Mouse (Mus musculus) heart, adult 8-10 months (tissue): ENCODE measurements around the gene Dtnb. TPM values are rescaled to one million over a fixed set of nuclear protein-coding genes. Genes with fewer than 3 reads are reported as not detected.
A peak's percentile ranks its signal among the peaks of the same experiment; 100 is the strongest.
"Not testable (repeated sequence)": the region's sequence is repeated elsewhere in the genome, so short reads cannot be mapped to it uniquely, and the experiment has no call there.

Experiments used
- DNase-seq: peaks from one replicate; pipeline ENCODE4 v3.0.0; 2022; ENCODE audit warnings: low spot score
- total RNA-seq, 4 experiments: library from RNA; stranded (reverse); gene quantifications; 2 replicates each; pipeline ENCODE4 v1.2.4; 2022

Gene Dtnb
- 1 to 10 TPM; 6.8 to 9.1 (median 8.4) TPM for total RNA-seq

DNA sequence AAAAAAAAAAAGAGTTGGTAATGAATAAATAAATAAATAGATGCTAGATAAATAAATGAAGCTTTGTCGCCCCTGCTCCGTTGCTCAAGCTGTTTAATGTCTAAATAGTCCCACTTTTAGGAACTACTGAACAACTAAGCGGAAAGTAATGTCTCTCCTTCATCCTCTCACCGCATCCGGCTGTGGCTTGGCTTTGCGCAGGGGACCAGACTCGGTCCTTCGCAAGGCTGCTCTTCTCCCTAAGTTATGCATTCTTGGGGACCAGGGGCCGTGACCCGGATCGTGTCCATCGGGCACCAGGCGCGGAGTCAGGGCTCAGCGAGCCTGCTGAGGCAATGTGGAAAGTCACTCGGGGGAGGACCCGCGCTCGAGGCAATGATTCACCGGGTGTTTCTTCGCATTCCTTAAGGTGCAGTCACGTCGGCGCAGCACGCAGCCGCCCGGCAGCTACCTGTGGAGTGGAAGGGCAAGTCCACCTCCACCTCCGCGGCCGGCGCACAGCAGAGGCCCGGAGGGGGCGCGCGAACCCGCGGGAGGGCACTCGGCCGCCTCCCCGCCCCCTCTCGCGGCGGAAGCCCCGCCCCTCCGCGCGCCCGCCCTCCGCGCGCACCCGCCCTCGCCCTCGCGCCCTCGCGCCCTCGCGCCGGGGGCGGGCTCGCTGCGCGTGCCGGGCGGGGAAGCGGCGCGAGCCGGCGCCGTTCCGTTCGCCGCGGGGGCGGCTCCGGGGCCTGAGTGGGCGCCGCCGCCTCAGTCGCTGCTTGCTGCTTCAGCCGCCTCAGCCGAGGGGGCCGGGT lies at the start of gene Dtnb:
Gene Dtnb (plus strand): TSS at position 595 of the 794 bp plus-strand sequence.
- DNase-seq: peak; percentile 44

GRCm38 (mm10) chr12:3525536-3525935 lies 46.6 kb upstream of the Dtnb start:
- no peak for DNase-seq

GRCm38 (mm10) chr12:3535446-3535845 lies 36.7 kb upstream of the Dtnb start:
- not testable (repeated sequence) for DNase-seq

GRCm38 (mm10) chr12:3537616-3538015 lies 34.6 kb upstream of the Dtnb start:
- no peak for DNase-seq

- no peak for DNase-seq
Observed at GRCm38 (mm10) chr12:3538036-3538435, 34.1 kb upstream of the Dtnb start.

- DNase-seq: no peak
Observed at GRCm38 (mm10) chr12:3539605-3540004, 32.6 kb upstream of the Dtnb start.

- no peak for DNase-seq
Observed at GRCm38 (mm10) chr12:3540871-3541270, 31.3 kb upstream of the Dtnb start.

- DNase-seq: no peak
Observed at GRCm38 (mm10) chr12:3545451-3545850, 26.7 kb upstream of the Dtnb start.

DNA sequence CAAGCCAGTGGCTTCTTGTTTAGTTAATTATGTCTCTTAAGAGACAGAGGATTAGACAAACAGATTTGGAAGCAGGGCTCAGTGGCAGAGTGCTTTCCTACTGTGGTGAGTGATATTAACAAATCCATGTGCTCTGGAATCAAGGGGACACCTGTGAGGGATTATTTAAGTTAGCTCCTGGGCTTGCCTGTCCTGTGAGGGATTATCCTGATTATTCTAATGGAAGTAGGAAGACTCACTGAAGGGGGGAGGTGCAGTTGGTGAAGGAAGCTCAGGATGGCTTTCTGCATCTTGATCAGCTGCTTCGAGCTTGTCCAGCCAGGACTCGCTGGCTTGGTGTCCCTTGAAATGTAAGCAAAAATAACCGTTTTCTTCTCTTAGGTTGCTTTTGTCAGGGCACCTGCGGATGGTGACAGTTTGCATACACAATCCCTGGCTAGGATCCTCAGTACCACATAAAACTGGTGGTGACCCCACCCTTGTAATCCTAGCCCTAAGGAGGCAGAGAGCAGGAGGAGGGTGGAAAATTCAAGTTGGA lies 26.0 kb upstream of the Dtnb start:
- DNase-seq: no peak

GRCm38 (mm10) chr12:3546781-3547180 lies 25.4 kb upstream of the Dtnb start:
- DNase-seq: no peak

DNA sequence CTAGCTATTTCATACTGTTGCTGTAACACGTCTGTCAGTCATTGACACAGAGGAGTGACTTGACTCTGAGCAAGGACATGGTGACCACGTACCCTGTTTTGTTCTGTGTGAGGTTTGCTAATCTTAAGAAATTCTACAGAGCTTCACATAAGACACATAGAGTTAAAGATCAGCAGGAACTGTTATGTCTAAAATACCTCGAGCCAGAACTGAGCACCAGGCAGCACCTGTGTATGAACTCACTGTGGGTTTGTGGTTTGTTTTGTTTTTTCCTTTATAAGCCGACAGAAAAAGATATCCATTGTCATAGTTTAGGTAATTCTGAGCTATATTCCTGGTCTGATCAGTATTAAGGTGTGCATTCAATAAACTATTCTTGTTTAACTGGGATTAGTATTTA lies 24.7 kb upstream of the Dtnb start:
- DNase-seq: no peak

GRCm38 (mm10) chr12:3547911-3548310 lies 24.3 kb upstream of the Dtnb start:
- DNase-seq: no peak

- DNase-seq: no peak
Observed at GRCm38 (mm10) chr12:3548582-3549211, 23.5 kb upstream of the Dtnb start.

GRCm38 (mm10) chr12:3550280-3550679 lies 21.9 kb upstream of the Dtnb start:
- no peak for DNase-seq

- no peak for DNase-seq
Observed at GRCm38 (mm10) chr12:3557414-3558319, 14.5 kb upstream of the Dtnb start.

GRCm38 (mm10) chr12:3560596-3560995 lies 11.6 kb upstream of the Dtnb start:
- DNase-seq: no peak

DNA sequence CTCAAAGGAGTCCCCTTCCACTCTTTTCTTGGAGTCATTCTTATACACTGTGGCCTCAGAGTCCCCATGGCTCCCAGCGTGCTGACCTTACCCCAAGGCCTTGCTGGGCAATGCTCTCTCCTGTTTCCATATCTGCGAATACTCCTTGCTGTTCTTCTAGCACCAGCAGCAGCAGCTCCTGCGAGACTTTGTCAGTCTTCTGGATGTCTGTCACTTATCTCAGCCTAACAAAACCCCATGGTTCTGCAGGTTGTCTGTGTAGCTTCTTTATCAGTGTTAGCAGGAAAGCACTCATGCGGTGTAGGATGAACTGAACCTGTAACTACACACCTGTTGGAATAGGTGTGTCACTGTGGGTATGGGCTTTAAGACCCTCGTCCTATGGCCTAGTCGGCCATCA lies 11.1 kb upstream of the Dtnb start:
- DNase-seq: no peak

DNA sequence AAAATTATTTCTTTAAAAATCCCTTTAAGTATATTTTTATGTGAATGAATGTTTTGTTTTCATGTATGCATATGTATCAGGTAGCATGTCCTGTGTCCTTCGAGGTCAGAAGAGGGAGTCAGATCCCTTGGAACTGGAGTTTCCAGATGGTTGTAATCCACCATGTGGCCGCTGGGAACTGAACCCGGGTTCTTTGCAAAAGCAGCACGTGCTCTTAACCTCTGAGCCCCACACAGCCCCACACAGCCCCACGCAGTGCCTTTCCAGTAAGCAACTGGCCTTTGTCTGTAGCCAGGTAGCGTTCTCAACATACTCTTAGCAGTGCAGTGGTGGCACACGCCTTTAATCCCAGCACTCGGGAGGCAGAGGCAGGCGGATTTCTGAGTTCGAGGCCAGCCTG lies 9.4 kb upstream of the Dtnb start:
- no peak for DNase-seq

GRCm38 (mm10) chr12:3563659-3564058 lies 8.5 kb upstream of the Dtnb start:
- no peak for DNase-seq

DNA sequence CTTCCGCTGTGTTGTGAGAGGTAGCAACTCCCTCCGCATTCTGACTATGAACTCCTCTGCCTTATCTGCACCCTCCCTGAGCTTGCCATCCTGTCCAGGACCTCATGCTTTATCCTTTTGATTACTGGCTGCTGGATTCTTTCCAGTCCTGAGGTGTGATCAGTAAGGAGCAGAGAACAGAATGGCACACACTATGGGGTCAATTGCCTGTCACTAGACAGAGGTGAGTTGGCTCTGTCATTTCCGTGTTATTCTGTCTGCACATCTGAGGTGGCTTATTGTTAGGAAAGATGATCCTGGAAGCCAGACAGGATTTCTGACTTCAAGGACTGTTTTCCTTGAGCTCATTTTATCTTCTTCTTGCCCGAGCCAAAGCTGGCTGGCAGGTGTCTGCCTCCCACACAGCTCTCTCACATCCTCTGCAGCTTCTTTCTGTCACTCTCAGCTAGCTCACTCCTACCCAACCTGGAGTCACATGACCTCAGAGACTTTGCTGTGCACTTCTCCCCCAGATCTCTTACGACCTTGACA lies 3.7 kb upstream of the Dtnb start:
- no peak for DNase-seq

DNA sequence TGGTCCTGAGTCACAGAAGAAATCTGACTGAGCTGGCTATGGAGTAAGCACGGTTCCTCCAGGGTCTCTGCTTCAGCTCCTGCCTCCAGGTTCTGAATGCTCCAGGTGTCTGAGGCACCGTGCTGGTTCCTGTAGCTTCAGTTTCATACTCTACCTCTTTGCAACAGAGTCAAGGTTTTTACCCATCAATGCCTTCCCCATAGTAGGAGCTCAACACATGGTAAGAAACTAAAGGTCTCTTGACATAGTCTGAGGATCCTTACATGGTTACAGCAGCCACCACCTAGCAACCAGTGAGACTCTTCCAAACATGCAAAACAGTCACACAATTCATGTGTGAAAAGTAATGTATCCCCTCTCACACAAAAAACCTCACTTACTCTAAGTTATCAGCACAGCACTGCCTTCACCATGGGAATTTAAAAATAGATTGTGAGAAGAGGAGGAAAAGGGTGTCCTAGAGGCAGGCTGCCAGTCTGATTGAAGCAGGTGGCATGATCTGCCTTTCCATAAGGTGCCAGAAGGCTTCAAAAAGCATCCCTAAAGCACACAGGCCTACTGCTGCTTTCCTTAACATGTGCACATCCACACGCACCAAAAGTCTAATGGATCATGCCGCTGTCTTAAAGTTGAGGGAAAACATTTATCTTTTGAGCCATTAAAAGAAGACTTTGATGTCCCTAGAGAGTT lies 1.3 kb upstream of the Dtnb start:
- no peak for DNase-seq
